Mouse (Mus musculus) right cerebral cortex, adult 18-20 months (tissue): ENCODE data around the gene Ntm.

Source experiments
- DNase-seq: peaks from one replicate; pipeline ENCODE4 v3.0.0; 2022; ENCODE audit warnings: mixed read lengths

Ntm gene

GRCm38 (mm10) chr9:29215796-29216195, 747.1 kb downstream of the Ntm start:
- no peak for DNase-seq

- DNase-seq: no peak
These were observed 747.7 kb downstream of the Ntm start for GRCm38 (mm10) chr9:29215241-29215640.

DNA sequence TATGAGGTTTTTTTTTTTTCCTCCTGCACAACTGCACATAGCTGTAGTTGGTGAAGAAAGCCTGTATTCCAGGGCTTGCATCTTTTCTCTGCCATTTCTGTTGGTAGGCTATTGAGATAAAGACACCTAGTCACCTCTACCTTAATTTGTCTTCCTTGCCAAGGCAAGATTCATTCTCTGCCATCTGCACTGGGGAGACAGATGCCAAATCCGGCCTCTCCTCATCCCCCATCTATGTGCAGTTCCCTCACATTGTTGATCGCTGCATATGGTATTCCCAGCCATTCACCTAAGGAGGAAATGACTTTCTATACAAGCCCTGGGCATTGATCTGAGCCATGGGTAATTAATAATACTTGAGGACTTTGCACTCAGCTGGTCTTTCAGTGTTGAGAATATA, 753.7 kb downstream of the Ntm start:
- DNase-seq: no peak

- DNase-seq: no peak
These were observed 754.8 kb downstream of the Ntm start for GRCm38 (mm10) chr9:29208142-29208541.

- no peak for DNase-seq
These were observed 757.3 kb downstream of the Ntm start for GRCm38 (mm10) chr9:29205680-29206079.

DNA sequence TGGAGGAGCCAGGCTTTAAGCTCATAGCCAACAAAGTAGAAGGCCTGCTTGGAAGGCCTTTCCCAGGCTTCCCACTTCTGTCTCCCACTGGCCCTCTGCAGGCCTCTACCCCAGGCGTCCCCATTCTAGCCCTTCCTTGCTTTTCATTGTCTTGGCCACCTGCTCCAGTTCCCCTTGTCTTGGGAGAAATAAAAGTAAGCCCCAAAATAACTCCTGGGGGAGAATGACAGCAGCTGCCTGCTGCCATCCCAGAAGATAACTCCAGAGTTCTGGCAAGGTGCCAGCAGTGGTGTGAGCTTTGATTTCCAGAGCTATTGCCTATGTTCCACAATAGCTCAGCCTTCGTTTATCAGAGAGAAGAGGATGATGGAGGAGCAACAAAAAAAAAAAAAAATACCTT, 760.7 kb downstream of the Ntm start:
- peak; percentile 36 for DNase-seq

GRCm38 (mm10) chr9:29201163-29202053, 761.5 kb downstream of the Ntm start:
- DNase-seq: peak; percentile 59

DNA sequence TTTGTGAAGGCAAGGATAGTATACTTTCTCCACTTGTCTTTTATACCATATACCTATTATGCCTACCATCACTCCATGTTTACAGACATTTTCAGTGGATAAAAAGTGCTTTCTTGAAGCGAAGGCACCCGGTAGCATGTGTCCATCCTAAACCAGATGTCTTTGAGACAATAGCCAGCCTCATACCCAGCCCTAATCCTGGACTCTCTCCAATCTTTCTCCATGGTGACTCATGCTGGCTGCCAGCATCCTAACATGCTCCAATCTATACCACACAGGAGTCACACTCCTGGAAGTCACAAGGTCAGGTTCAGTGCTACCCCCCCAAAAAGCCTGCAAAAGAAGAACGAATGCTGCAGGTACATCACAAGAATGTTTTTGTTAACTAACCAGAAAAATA, 765.9 kb downstream of the Ntm start:
- DNase-seq: peak; percentile 31

GRCm38 (mm10) chr9:29194265-29194664, 768.7 kb downstream of the Ntm start:
- no peak for DNase-seq

DNA sequence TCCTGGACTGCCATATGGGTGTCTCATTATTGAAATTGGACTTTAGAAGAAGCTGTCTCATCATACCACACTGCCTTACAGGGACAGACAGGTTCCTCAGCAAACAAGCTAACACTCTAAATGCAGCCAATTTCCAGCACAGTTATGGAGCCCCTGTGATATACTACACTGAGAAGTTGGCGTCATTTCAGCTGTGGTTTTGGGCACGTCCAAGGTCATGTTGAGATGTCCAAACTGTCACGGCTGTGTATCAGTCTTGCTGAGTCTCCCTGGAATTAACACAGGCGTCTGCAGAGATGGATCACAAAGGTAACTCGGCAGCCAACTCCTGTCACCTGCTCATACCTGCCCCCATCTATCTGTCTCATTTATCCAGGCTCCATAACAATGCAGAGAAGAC, 779.9 kb downstream of the Ntm start:
- DNase-seq: no peak

DNA sequence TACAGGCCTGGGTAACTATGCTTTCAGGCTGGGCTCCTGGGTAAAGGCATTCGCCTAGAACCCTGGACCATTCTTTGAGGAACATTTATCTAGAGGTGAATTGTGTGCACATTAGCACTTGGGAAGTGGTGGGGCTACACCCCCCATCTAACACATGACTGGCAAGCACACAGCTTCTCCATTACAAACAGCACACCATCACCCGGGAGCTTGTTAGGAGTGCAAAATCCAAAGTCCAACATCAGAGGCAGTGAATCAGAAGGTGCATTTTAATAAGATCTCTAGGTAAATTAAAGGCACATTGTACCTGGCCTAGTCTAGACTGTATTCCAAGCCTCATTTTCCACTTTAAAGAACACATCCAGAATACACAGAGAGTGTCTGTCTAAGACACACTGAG, 781.3 kb downstream of the Ntm start:
- DNase-seq: no peak

DNA sequence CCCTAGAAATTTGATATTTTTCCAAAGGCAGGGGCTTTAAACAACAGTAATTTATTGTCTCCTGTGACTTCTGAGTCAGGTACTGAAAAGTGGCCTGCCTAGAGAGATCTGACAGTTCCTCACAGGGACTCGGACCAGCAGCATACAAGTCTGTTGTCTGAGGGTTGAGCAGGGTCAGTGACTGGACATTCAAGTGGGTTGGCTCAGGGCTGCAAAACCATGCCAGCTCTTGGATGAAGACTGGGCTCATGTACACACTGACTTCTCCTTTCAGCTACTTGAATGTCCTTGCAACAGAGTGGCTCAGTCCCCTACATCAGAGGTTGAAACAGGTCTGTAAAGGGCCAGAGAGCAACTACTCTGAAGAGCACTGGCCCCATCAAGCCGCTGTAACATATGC, 797.2 kb downstream of the Ntm start:
- DNase-seq: no peak

DNA sequence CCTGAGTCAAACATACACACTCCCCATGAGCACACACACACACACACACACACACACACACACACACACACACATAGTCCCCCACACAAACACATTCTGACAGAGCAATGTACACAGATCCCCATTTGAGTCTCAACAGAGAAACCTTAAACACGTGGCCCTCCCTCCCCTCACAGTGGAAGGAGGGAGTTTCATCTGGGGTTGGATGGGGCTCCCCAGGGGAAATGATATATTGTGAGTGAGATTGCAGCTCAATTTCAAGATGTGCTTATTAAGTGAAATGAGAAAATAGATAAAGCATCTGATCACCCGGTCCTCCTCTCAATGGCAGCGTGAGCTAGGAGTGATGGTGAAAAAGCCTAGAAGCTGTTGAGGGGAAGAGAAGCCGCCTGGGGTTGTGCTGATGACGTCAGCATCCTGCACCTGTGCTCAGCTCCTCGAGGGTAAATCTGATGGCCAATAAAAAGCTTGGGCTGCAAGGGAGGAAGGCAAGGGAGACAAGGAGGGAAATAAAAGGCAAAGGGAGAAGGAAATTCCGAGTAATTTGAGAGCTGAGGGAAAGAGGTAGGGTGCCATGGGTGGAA, 801.8 kb downstream of the Ntm start:
- no peak for DNase-seq

GRCm38 (mm10) chr9:29145901-29146300, 817.0 kb downstream of the Ntm start:
- DNase-seq: no peak

GRCm38 (mm10) chr9:29136039-29136438, 826.9 kb downstream of the Ntm start:
- no peak for DNase-seq

- DNase-seq: no peak
These were observed 832.1 kb downstream of the Ntm start for GRCm38 (mm10) chr9:29130717-29131292.

- DNase-seq: no peak
These were observed 832.6 kb downstream of the Ntm start for GRCm38 (mm10) chr9:29130316-29130715.

DNA sequence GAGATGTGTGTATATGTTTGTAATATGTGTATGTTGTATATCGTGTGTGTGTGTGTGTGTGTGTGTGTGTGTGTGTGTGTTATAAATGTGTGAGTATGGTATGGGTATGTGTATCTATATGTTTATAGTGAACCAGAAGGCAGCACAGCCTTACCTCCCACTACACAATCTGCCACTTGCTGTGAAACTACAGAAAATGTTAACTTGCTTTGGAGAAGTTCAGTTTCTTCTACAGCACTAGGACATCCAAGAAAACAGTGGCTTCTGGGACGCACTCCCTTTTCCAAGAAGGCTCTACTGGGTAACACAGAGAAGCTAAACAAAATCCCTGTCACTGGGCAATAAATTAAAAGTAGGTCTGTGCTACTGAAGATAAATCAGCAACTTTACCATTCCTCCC, 834.5 kb downstream of the Ntm start:
- DNase-seq: no peak

- no peak for DNase-seq
These were observed 838.5 kb downstream of the Ntm start for GRCm38 (mm10) chr9:29124455-29124854.

- no peak for DNase-seq
These were observed 839.1 kb downstream of the Ntm start for GRCm38 (mm10) chr9:29123828-29124227.

DNA sequence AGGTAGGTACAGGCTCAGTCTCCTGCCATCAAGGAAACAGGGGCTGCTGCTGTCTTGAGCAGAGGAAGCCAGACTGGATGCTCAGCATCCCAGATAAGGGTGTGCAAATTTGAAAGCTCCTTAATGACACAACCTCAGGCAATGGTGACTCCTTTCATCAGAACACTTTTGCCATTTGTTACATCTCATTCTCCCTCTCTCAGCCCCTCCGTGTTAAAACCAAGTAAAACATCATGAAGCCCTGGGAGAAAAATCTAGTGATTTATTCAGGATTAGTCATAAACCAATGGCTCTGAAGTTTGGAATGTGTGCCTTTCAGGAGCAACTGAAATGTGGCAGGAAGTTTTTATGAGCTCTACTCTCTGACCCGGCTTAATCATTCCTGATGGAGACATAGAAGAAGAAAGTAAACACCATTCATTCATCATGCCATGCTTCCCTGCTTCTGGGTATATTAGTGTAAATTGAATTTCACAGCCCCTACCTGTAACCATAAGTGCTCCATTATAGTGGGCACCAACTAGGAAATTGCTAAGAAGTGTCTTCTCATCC, 845.3 kb downstream of the Ntm start:
- no peak for DNase-seq

DNA sequence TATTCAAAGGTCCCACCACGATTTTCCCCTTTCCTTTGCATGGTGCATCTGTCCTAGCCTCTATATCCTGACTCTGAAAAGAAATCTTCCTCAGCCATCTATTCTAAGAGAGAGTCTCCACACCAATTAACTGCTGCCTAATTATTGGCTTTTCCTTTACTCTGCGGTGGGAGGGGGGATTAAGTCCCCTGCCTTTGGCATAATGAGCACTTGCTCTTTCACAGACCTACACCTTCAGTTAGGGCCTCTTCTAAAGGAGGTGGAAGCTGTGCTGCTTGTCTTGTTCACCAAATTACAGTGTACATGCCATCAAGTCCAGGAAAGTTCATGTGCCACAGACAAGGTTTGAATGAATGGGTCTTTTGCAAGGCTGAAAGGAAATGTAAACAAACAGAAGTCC, 847.6 kb downstream of the Ntm start:
- no peak for DNase-seq

GRCm38 (mm10) chr9:29106771-29107170, 856.2 kb downstream of the Ntm start:
- DNase-seq: no peak

- DNase-seq: no peak
These were observed 858.5 kb downstream of the Ntm start for GRCm38 (mm10) chr9:29104442-29104841.
